ENCODE assay signal across 12 mouse cellular contexts in genomic region chr14:25270227-25270876, GRCm38 (mm10).
DNase-seq lines count a peak whose midpoint lies in the region; ATAC-seq and TF ChIP-seq lines count a peak whose summit lies in the region.
"Had no signal": no experiment of that assay in that cellular context is flagged by ENCODE, and none has a peak within 500 bp of the region (broad histone marks: within the 10 kb centered on the region; RNA-seq: fewer than 3 reads in every experiment).

No protein-coding gene starts in this region.

- ATAC-seq in forebrain, embryonic 13.5 days, result peak; percentile 77
- ATAC-seq in midbrain, embryonic 13.5 days, result peak; percentile 80
- ATAC-seq: liver, postnatal 0 days had no signal

- H3K36me3 ChIP-seq in forebrain, embryonic 13.5 days (ENCODE audit: poor library complexity, severe bottlenecking), result no peaks in the 10 kb centered on the region
- H3K36me3 ChIP-seq in midbrain, embryonic 13.5 days, result no peaks in the 10 kb centered on the region

- H3K4me2 ChIP-seq in forebrain, embryonic 13.5 days, result no peak overlapping the region
- peak overlapping the region; percentile 11; the same call in 1 of the 2 replicates for H3K4me2 ChIP-seq in midbrain, embryonic 13.5 days (replicated peaks)

- no peaks in the 10 kb centered on the region for H3K9me3 ChIP-seq in forebrain, embryonic 13.5 days (replicated peaks)
- H3K9me3 ChIP-seq in midbrain, embryonic 13.5 days, result no peaks in the 10 kb centered on the region

- DNase-seq in brain, embryonic 14.5 days (ENCODE audit: low read depth), result peak; percentile 88
- peak; percentile 64 to 79 for DNase-seq in lung, adult 18-20 months
- no peak for DNase-seq in adipocyte (ENCODE audit: low spot score)
- DNase-seq in spleen, postnatal 14 days (ENCODE audit: low spot score in 2 of 2), result no peak
- DNase-seq in c-Kit-positive CD71-positive TER-119-positive erythroid progenitor cells, embryonic 14.5 days (ENCODE audit: low spot score), result no peak
- DNase-seq in kidney, adult 9 months, result no peak
- DNase-seq: gastrocnemius, adult 2 months; liver, postnatal 0 days; thymus, adult 18-20 months had no signal

- H3K4me1 ChIP-seq in forebrain, embryonic 13.5 days, result peaks cover 42% of the 10 kb centered on the region
- H3K4me1 ChIP-seq in midbrain, embryonic 13.5 days (replicated peaks), result peaks cover 47% of the 10 kb centered on the region

- peaks cover 7% of the 10 kb centered on the region; the same call in 1 of the 2 replicates for H3K27me3 ChIP-seq in forebrain, embryonic 13.5 days
- H3K27me3 ChIP-seq in midbrain, embryonic 13.5 days, result no peaks in the 10 kb centered on the region; the same call in 1 of the 2 replicates

- TF ChIP-seq POLR2A in brain, embryonic 14.5 days (IDR thresholded peaks at IDR 0.05; ENCODE audit: borderline replicate concordance, extremely low read depth, insufficient read depth, insufficient read length, poor library complexity, severe bottlenecking), result no peak

- no peak overlapping the region for H3K9ac ChIP-seq in forebrain, embryonic 13.5 days
- no peak overlapping the region for H3K9ac ChIP-seq in midbrain, embryonic 13.5 days (replicated peaks)
- H3K9ac ChIP-seq: liver, postnatal 0 days had no signal

- no peak for TF ChIP-seq CTCF in brain, embryonic 14.5 days (IDR thresholded peaks at IDR 0.05; ENCODE audit: borderline replicate concordance, extremely low read depth, insufficient read depth, insufficient read length)

- 13% methylated on average over 11 of the region's 11 CpGs for WGBS in forebrain, embryonic 13.5 days
- 15% methylated on average over 11 of the region's 11 CpGs for WGBS in midbrain, embryonic 13.5 days

- no peak overlapping the region for H3K4me3 ChIP-seq in forebrain, embryonic 13.5 days
- no peak overlapping the region for H3K4me3 ChIP-seq in midbrain, embryonic 13.5 days (replicated peaks)
- H3K4me3 ChIP-seq: gastrocnemius, adult 2 months had no signal

- H3K27ac ChIP-seq in forebrain, embryonic 13.5 days, result peak overlapping the region; percentile 51
- peak overlapping the region; percentile 41 for H3K27ac ChIP-seq in midbrain, embryonic 13.5 days
- H3K27ac ChIP-seq: gastrocnemius, adult 2 months; kidney, postnatal 0 days had no signal

Comparison
In these comparisons a context has a peak if more than half of its experiments do, and no peak if none do; other contexts are left out.
1. DNase-seq: peak in brain, embryonic 14.5 days (single experiment) and lung, adult 18-20 months (2 of 2); none in adipocyte (single experiment), spleen, postnatal 14 days (0 of 2), c-Kit-positive CD71-positive TER-119-positive erythroid progenitor cells, embryonic 14.5 days (single experiment) and kidney, adult 9 months (single experiment).